Comparison of ENCODE assay signal across 10 mouse cellular contexts in genomic region chr2:170730781-170731180, GRCm38 (mm10). TPM values are rescaled to one million over a fixed set of nuclear protein-coding genes. Genes with fewer than 3 reads are reported as not detected.
DNase-seq lines count a peak whose midpoint lies in the region; ATAC-seq and TF ChIP-seq lines count a peak whose summit lies in the region.
"Had no signal": no experiment of that assay in that cellular context is flagged by ENCODE, and none has a peak within 500 bp of the region (broad histone marks: within the 10 kb centered on the region; RNA-seq: fewer than 3 reads in every experiment).

No protein-coding gene starts in this region.

- H3K4me2 ChIP-seq in lung, embryonic 15.5 days = peak overlapping the region; percentile 82; the same call in 1 of the 2 replicates
- H3K4me2 ChIP-seq in forebrain, embryonic 14.5 days (ENCODE audit: low read length) = peak overlapping the region; percentile 83
- H3K4me2 ChIP-seq in limb, embryonic 15.5 days = peak overlapping the region; percentile 90; the same call in 1 of the 2 replicates

- H3K36me3 ChIP-seq in lung, embryonic 15.5 days = no peaks in the 10 kb centered on the region
- H3K36me3 ChIP-seq in forebrain, embryonic 14.5 days (ENCODE audit: control insufficient read depth, insufficient read depth, low read length) = no peaks in the 10 kb centered on the region
- no peaks in the 10 kb centered on the region for H3K36me3 ChIP-seq in limb, embryonic 15.5 days
- H3K36me3 ChIP-seq in thymus, adult 2 months (ENCODE audit: control insufficient read depth, insufficient read depth, low read length) = no peaks in the 10 kb centered on the region
- H3K36me3 ChIP-seq: G1E had no signal

- peaks cover 17% of the 10 kb centered on the region; the same call in 1 of the 2 replicates for H3K4me1 ChIP-seq in lung, embryonic 15.5 days
- peaks cover 3% of the 10 kb centered on the region; the same call in 1 of the 2 replicates for H3K4me1 ChIP-seq in forebrain, embryonic 14.5 days (ENCODE audit: control insufficient read depth, insufficient read depth, low read length)
- H3K4me1 ChIP-seq in limb, embryonic 15.5 days = peaks cover 12% of the 10 kb centered on the region; the same call in 1 of the 2 replicates
- H3K4me1 ChIP-seq in thymus, adult 2 months (replicated peaks; ENCODE audit: control insufficient read depth, insufficient read depth, low read length) = no peaks in the 10 kb centered on the region; the same call in 1 of the 2 replicates

- 52% methylated on average over 13 of the region's 13 CpGs for WGBS in lung, embryonic 15.5 days
- WGBS in forebrain, embryonic 14.5 days = 76% methylated on average over 13 of the region's 13 CpGs
- WGBS in limb, embryonic 15.5 days = 58% methylated on average over 13 of the region's 13 CpGs
- 66% methylated on average over 13 of the region's 13 CpGs for WGBS in thymus, adult 2 months

- TF ChIP-seq CTCF in thymus, adult 2 months (IDR thresholded peaks at IDR 0.05; ENCODE audit: borderline replicate concordance, control insufficient read depth, extremely low read depth, insufficient read depth, low read length, poor library complexity) = no peak

- TF ChIP-seq POLR2A in thymus, adult 2 months (IDR thresholded peaks at IDR 0.05; ENCODE audit: control insufficient read depth, extremely low read depth, insufficient read depth, low read length, poor library complexity) = no peak

- no peak overlapping the region; the same call in 1 of the 2 replicates for H3K4me3 ChIP-seq in lung, embryonic 15.5 days
- H3K4me3 ChIP-seq in forebrain, embryonic 14.5 days (ENCODE audit: low read depth, low read length) = no peak overlapping the region
- H3K4me3 ChIP-seq in limb, embryonic 15.5 days = no peak overlapping the region
- no peak overlapping the region for H3K4me3 ChIP-seq in thymus, adult 2 months (ENCODE audit: control insufficient read depth, insufficient read depth, low read length)
- H3K4me3 ChIP-seq: erythroblast, embryonic 14.5 days had no signal

- no peak for ATAC-seq in lung, embryonic 15.5 days (ENCODE audit: borderline replicate concordance, extremely low read depth, low FRiP score, low TSS enrichment)
- ATAC-seq in forebrain, embryonic 14.5 days = no peak
- ATAC-seq in limb, embryonic 15.5 days (ENCODE audit: insufficient number of reproducible peaks, low FRiP score, low TSS enrichment, low read depth) = no peak
- no peak for ATAC-seq in CD4-positive, CD25-positive, alpha-beta regulatory T cell, adult 4 months

- H3K27me3 ChIP-seq in lung, embryonic 15.5 days = peaks cover 25% of the 10 kb centered on the region
- H3K27me3 ChIP-seq in forebrain, embryonic 14.5 days (replicated peaks; ENCODE audit: control insufficient read depth, insufficient read depth, low read length) = no peaks in the 10 kb centered on the region
- peaks cover 32% of the 10 kb centered on the region for H3K27me3 ChIP-seq in limb, embryonic 15.5 days
- no peaks in the 10 kb centered on the region; the same call in 1 of the 2 replicates for H3K27me3 ChIP-seq in thymus, adult 2 months (ENCODE audit: control insufficient read depth, insufficient read depth, low read length)

- H3K9ac ChIP-seq in lung, embryonic 15.5 days = no peak overlapping the region
- peak overlapping the region; percentile 74 for H3K9ac ChIP-seq in forebrain, embryonic 14.5 days (ENCODE audit: low read length)
- no peak overlapping the region for H3K9ac ChIP-seq in limb, embryonic 15.5 days

- no peaks in the 10 kb centered on the region for H3K9me3 ChIP-seq in lung, embryonic 15.5 days
- H3K9me3 ChIP-seq in forebrain, embryonic 14.5 days (replicated peaks; ENCODE audit: control insufficient read depth, low read length) = no peaks in the 10 kb centered on the region
- H3K9me3 ChIP-seq in limb, embryonic 15.5 days = no peaks in the 10 kb centered on the region

- no peak overlapping the region for H3K27ac ChIP-seq in lung, embryonic 15.5 days
- H3K27ac ChIP-seq in forebrain, embryonic 14.5 days (ENCODE audit: low read depth, low read length) = peak overlapping the region; percentile 76; the same call in 1 of the 2 replicates
- no peak overlapping the region for H3K27ac ChIP-seq in limb, embryonic 15.5 days
- H3K27ac ChIP-seq in thymus, adult 2 months (ENCODE audit: control insufficient read depth, insufficient read depth, low read length) = no peak overlapping the region

- DNase-seq in lung, postnatal 25 days (ENCODE audit: low spot score) = no peak
- no peak for DNase-seq in forebrain, embryonic 14.5 days (ENCODE audit: low spot score)
- DNase-seq in thymus, adult 2 months = no peak
- no peak for DNase-seq in right cerebral cortex, postnatal 4 days
- DNase-seq: gastrocnemius, postnatal 25 days had no signal

RNA-seq across cellular contexts. Expression of gene Dok5, which starts 0.8 kb away (rescaled TPM):
- 1.4 and 2.0 TPM in 2 replicates for polyA plus RNA-seq in lung, embryonic 15.5 days (2015; fragmentation: Nextera tagmentation; extraction: Ambion mirVana)
- 41.8 and 58.1 TPM in 2 replicates for polyA plus RNA-seq in forebrain, embryonic 14.5 days (2014; fragmentation: Nextera tagmentation; extraction: Ambion mirVana)
- polyA plus RNA-seq in limb, embryonic 15.5 days (2015; fragmentation: Nextera tagmentation; extraction: Ambion mirVana) = 12.3 and 12.7 TPM in 2 replicates
- polyA plus RNA-seq in thymus, adult 2 months (2012; rRNA removed) = 0.18 and 0.63 TPM in 2 replicates
- polyA plus RNA-seq in CD4-positive, CD25-positive, alpha-beta regulatory T cell, adult 4 months (2017; shearing (Covaris generic)) = not detected
- polyA plus RNA-seq: erythroblast, embryonic 14.5 days; G1E had no signal
